Mouse (Mus musculus): ENCODE measurements around the gene Slamf8.

Slamf8 gene

GRCm38 (mm10) chr1:172593956-172594355, 3.6 kb upstream of the Slamf8 start:
- DNase-seq (ENCODE audit: low spot score), result no peak

GRCm38 (mm10) chr1:172593321-172593720, 3.0 kb upstream of the Slamf8 start:
- DNase-seq (ENCODE audit: low spot score), result no peak

DNA sequence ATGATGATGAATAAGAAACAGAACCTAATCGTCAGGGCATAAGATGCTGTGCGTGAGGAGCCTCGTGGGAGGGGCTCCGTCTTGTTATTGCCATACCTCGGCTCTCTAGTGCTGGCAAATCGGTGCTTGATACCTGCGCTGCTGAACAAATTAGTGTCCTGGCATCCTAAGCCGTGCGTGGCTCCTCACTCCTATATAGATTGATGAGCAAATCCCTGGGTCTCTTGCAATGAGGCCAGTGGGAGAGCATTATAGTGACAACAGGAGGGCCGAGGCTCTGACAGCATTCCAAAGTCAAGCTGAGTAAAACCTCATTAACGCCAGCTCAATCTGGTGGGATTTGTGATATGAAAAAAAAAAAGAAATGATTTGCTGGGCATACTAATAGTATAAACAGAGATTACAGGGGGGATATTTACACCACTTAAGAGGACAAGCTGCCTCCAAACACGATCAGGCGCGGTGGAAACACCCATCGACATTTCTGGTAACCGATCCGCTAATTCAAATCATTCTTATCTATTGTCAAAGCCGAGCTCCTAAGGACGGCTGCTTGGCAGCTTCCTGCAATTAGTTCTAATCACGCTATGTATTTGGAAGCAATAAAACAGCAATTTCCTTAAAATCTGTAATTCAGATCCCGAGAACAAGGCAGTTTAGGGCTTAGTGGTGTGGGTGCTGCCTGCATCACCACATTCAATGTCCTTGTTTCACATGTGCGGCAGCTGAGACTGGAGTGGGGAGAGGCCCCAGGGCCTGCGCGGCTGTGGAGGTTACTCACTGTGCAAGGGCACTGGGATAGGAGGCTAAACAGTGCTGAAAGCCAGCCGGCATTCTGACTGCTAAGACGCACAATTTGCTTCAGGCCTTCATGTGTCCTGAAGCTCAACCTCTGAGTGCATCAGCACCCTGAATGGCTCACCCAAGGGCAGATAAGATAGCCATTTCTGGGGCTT, 4.5 kb downstream of the Slamf8 start:
- DNase-seq (ENCODE audit: low spot score), result no peak

DNA sequence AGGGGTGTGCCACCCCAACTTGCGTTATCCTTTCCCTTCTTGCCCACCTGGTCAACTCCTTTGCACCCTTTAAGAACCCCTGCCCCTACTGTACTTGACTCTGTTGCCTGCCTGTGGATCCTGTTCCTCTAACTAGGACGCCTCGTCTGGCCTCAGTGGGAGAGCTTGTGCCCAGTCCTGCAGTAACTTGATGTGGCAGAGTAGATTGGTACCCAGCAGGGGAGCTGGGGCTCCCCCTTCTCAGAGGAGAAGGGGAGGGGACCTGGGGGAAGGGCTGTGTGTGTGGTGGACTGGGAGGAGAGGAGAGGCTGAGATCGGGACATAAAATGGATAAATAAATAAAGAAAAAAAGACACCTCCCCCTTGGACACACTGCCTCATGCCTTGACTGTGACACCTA, 5.3 kb downstream of the Slamf8 start:
- DNase-seq (ENCODE audit: low spot score), result no peak

DNA sequence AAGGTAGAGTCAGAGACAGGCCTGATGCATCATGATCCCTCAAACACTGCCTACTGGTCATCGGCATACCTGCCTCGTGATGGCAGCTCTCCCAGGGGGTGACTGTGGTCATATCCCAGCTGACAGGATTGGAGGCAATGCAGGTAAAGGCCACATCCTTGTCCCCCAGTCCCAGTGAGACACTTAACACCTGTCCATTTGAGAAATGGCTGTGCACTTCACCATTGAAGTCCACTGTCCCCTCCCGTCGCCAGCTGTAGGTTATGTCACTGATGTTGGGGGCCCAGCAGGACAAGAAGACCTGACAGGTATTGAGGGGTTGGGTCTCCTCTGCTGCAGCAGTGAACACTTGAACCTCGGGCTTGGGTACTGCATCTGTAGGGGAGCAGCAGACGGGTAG, 6.1 kb downstream of the Slamf8 start:
- DNase-seq (ENCODE audit: low spot score), result no peak

DNA sequence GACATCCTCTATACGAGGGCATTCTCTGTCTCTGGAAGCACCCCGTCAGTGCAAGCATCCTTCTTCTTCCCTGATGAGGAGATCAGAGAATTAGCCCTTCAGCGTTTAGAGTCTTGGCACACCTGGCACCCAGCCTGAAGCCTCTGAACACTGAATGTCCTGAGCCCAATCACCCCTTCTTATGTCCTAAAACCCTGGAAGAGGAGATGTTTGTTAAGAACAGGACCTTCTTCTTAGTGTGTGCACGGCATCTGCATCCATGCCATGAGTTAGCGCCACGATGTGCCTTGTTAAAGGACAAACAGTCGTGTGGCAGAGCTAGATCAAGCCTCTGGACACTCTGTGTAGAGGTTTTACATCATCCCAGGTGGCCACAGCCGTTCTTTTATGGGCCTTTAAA, 7.9 kb downstream of the Slamf8 start:
- DNase-seq (ENCODE audit: low spot score), result no peak

DNA sequence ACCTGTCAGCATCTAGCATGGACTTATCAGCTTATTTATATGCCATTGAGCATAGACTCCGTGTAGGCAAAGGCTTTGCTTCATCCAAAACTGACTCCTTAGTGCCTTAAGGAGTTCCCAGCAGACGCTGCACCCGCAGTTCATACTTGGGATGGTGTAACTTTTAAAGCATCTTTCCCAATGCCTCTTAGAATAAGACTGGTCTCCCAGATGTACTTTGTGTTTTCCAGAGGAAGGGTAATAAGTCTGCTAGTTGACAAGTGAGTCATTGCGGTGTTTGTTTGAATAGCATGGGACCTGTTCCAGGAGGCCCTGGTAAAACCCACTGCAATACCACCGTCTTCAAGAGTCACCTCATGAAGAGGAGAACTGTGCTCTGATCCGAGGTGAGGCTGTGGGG, 10.3 kb downstream of the Slamf8 start:
- DNase-seq (ENCODE audit: low spot score), result no peak

- no peak for DNase-seq (ENCODE audit: low spot score)
Observed at GRCm38 (mm10) chr1:172567758-172568157, 22.6 kb downstream of the Slamf8 start.

GRCm38 (mm10) chr1:172566131-172566530, 24.2 kb downstream of the Slamf8 start:
- no peak for DNase-seq (ENCODE audit: low spot score)

- no peak for DNase-seq (ENCODE audit: low spot score)
Observed at GRCm38 (mm10) chr1:172563465-172563828, 26.9 kb downstream of the Slamf8 start.

DNA sequence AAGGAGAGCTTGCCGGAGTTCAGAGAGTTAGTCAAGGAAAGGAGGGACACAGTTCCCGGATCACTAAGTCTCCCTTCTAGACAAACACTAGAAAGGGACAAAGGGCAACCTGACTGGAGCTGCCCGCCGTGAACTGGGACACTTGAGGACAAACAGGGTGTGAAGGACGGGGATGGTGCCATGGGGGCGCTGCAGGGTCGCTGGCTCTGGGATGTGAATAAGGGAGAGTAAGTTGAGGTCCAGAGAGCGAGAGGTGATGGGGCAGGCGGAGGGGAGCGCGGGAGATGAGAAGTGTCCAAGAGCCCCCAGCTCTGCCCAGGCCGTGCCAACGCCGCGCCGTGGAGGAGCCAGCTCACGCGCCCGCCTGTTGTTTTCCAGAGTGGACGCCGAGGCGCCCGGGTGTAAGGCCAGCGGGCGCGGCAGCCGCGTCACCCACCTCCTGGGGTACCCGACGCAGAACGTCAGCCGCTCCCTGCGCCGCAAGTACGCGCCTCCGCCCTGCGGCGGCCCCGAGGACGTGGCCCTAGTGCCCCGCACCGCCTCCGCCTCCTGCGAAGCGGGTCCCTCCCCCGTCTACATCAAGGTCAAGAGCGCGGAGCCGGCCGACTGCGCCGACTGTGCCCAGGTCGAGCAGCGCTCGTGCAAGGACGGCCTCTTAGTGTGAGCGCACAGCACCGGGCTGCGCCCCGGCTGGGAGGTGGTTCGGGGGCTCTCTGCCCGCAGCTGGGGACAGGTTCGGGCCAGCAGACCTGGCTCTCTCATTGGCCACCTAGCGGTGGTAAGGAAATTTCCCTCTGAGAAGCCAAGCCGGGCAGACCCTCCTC, 27.5 kb downstream of the Slamf8 start:
- peak; percentile 50 for DNase-seq (ENCODE audit: low spot score)

GRCm38 (mm10) chr1:172555638-172556037, 34.7 kb downstream of the Slamf8 start, which contains the start of gene Vsig8:
TSS of gene Vsig8 (plus strand) at chr1:172555938.
- no peak for DNase-seq (ENCODE audit: low spot score)

- DNase-seq (ENCODE audit: low spot score), result no peak
Observed at GRCm38 (mm10) chr1:172552623-172553022, 37.7 kb downstream of the Slamf8 start.

- no peak for DNase-seq (ENCODE audit: low spot score)
Observed at GRCm38 (mm10) chr1:172551009-172551408, 39.4 kb downstream of the Slamf8 start.

DNA sequence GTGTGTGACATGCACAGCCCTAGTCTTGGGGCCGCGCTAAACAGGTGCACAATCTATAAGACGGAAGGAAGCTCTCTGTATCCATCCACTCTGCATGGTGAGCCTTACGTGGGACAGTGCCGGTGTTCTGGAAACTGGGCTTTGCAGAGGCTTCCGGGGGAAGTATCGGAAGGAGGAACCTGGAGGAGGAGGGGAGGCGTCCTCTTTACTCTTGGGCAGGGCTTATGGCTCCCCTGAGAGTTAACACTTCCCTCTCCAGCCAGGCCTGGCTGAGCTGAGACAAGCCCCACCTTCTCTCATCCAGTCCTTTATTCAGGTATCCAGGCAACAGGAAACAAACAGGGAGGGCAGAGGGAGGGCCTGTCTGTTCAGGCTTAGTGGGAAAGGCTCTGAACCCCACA, 39.8 kb downstream of the Slamf8 start:
- DNase-seq (ENCODE audit: low spot score), result peak; percentile 54

DNA sequence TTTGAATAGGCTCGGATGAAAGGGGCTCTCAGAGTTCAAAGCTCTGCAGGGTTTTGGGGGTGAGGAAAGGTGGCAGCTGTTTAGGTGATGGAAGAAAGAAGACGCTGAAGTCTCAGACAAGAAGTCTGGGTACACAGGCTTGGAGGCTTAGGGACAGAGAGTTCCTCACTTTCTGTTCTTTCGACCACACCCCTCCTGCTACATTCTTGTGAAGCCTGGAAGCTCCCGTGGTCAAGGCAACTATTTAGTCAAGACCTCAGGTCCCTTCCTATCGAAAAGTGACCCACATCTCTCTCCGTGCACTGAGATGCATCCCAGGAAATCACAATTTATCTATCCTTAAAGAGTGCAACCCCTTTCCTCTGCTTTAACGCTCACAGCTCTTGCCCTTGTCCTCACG, 40.7 kb downstream of the Slamf8 start:
- no peak for DNase-seq (ENCODE audit: low spot score)

GRCm38 (mm10) chr1:172549314-172549713, 41.1 kb downstream of the Slamf8 start:
- no peak for DNase-seq (ENCODE audit: low spot score)

GRCm38 (mm10) chr1:172548501-172548900, 41.9 kb downstream of the Slamf8 start:
- no peak for DNase-seq (ENCODE audit: low spot score)

GRCm38 (mm10) chr1:172546062-172546461, 44.3 kb downstream of the Slamf8 start:
- no peak for DNase-seq (ENCODE audit: low spot score)

DNA sequence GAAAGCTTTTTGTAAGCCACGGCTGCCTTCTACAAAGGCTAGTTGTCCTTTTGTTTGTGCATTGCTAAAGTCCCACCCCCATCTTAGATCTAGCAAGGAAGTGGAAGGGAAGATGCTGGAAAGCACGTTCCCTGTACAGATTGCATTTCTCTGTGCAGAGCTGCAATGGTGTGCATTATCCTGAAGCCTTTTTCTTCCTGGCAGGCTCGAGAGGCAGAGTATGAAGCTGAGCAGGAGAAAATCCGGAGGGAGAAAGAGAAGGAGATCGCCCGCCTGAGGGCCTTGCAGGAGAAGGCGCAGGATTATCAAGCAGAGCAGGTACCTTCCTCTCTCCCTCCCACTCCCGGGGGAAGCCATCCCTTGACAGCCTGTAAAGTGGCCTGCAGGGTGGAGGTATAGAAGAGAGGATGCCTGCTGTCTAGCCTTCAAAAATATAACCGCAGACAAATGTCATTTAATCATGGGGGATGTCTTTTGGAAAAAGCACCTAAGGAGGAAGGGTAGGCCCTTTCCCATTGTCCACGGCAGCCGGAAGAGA, 50.0 kb downstream of the Slamf8 start:
- no peak for DNase-seq (ENCODE audit: low spot score)

GRCm38 (mm10) chr1:172539827-172540226, 50.5 kb downstream of the Slamf8 start:
- DNase-seq (ENCODE audit: low spot score), result no peak

DNA sequence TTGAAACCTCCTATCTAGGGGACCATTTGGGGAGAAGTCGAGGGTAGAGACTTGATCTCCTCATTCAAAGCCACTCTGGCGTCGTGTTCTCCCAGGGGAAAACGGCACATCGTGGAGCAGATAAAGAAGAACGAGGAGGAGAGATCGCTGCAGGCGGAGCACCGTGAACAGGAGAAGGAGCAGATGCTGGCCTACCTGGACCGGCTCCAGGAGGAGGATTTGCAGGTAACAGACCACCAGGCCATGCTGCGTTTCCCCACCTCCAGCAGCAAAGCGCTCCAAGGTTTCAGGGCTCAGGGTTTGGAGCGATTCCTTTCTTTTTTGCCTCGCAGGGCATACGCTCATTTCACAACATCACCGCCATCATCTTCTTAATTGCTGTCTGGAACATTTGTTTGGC, 55.3 kb downstream of the Slamf8 start:
- DNase-seq (ENCODE audit: low spot score), result no peak

- no peak for DNase-seq (ENCODE audit: low spot score)
Observed at GRCm38 (mm10) chr1:172532551-172532950, 57.8 kb downstream of the Slamf8 start.

Data from layer of hippocampus, adult 11-12 months (tissue).